Mouse (Mus musculus) kidney, adult 2 months (tissue): Measurements from ENCODE around the gene Pdlim3. TPM values are rescaled to one million over a fixed set of nuclear protein-coding genes. Genes with fewer than 3 reads are reported as not detected.

Experiments
- DNase-seq: peaks from one replicate; pipeline ENCODE4 v3.0.0; 2021
- H3K27ac ChIP-seq: fragments of 200-500 bp; 2 replicates; pipeline ENCODE4 v1.5.1; 2012; ENCODE audit warnings: low read depth, low read length, control low read depth, inconsistent platforms; ENCODE audit not compliant: insufficient read depth
- H3K27me3 ChIP-seq: fragments of 200-500 bp; replicated peaks from 2 replicates; pipeline ENCODE4 v1.6.1; 2012; ENCODE audit warnings: mild to moderate bottlenecking, moderate library complexity, low read length, inconsistent platforms; ENCODE audit not compliant: control insufficient read depth, insufficient read depth
- H3K36me3 ChIP-seq: fragments of 200-500 bp; 2 replicates; pipeline ENCODE4 v1.6.1; 2012; ENCODE audit warnings: mild to moderate bottlenecking, moderate library complexity, low read length, inconsistent platforms; ENCODE audit not compliant: control insufficient read depth, insufficient read depth
- H3K4me1 ChIP-seq: fragments of 200-500 bp; 2 replicates; pipeline ENCODE4 v1.6.1; 2011; ENCODE audit warnings: low read length; ENCODE audit not compliant: control insufficient read depth, insufficient read depth
- H3K4me3 ChIP-seq: fragments of 200-500 bp; 2 replicates; pipeline ENCODE4 v1.5.1; 2011; ENCODE audit warnings: mild to moderate bottlenecking, low read depth, low read length, control low read depth; ENCODE audit not compliant: insufficient read depth
- CTCF ChIP-seq: fragments of 200-500 bp; conservative IDR thresholded peaks from 2 replicates; pipeline ENCODE4 v1.5.1; 2011; ENCODE audit warnings: low read depth, mild to moderate bottlenecking, control low read depth, low read length, moderate library complexity, mixed read lengths; ENCODE audit not compliant: insufficient read depth, insufficient read length
- POLR2A ChIP-seq: fragments of 200-500 bp; IDR thresholded peaks from one replicate; pipeline ENCODE4 v1.6.1; 2011; ENCODE audit warnings: low read depth, low read length, control low read depth
- WGBS: fragments of 180-500 bp; shearing (Covaris S2); methylation state at CpG from one replicate; pipeline ENCODE4 v1.1.7; 2018; 5-methylcytosine and 5-hydroxymethylcytosine counted together
- polyA plus RNA-seq: library from polyadenylated mRNA; depleted of rRNA; stranded (reverse); fragments of >200 nt; gene quantifications from 2 replicates; pipeline ENCODE4 v1.2.3, GENCODE M21; 2012; rRNA removed

Gene Pdlim3
- polyA plus RNA-seq, 1 experiment = 10.5 TPM

GRCm38 (mm10) chr8:45918891-45919290 is 33.6 kb downstream of the Pdlim3 start:
- TF ChIP-seq CTCF (no peak), POLR2A (no peak)
- Histone ChIP-seq H3K4me1 (no peaks in the 10 kb centered on the region), H3K4me3 (no peak overlapping the region), H3K27ac (no peak overlapping the region), H3K36me3 (no peaks in the 10 kb centered on the region), H3K27me3 (no peaks in the 10 kb centered on the region)
- no peak for DNase-seq
- 84% methylated on average over 15 of the region's 15 CpGs for WGBS

GRCm38 (mm10) chr8:45920392-45920791 is 35.1 kb downstream of the Pdlim3 start:
- Histone ChIP-seq H3K36me3 (no peaks in the 10 kb centered on the region), H3K4me1 (no peaks in the 10 kb centered on the region), H3K27ac (no peak overlapping the region), H3K4me3 (no peak overlapping the region), H3K27me3 (no peaks in the 10 kb centered on the region)
- no peak for DNase-seq
- 82% methylated on average over 7 of the region's 7 CpGs for WGBS
- no peak for TF ChIP-seq POLR2A
- no peak for TF ChIP-seq CTCF

- no peaks in the 10 kb centered on the region for H3K27me3 ChIP-seq
- 94% methylated on average over 7 of the region's 7 CpGs for WGBS
- no peak overlapping the region for H3K27ac ChIP-seq
- no peaks in the 10 kb centered on the region for H3K4me1 ChIP-seq
- H3K4me3 ChIP-seq = no peak overlapping the region
- H3K36me3 ChIP-seq = no peaks in the 10 kb centered on the region
- no peak for TF ChIP-seq POLR2A
- no peak for DNase-seq
Observed at GRCm38 (mm10) chr8:45922116-45922515, 36.9 kb downstream of the Pdlim3 start.

- no peaks in the 10 kb centered on the region for H3K4me1 ChIP-seq
- H3K36me3 ChIP-seq = no peaks in the 10 kb centered on the region
- no peak within 1 kb of the TSS for H3K4me3 ChIP-seq
- no peaks in the 10 kb centered on the region for H3K27me3 ChIP-seq
- H3K27ac ChIP-seq = no peak within 1 kb of the TSS
- WGBS = 2% methylated on average over 23 of the region's 23 CpGs
- peak; percentile 92 for DNase-seq
- TF ChIP-seq POLR2A = no peak
- TF ChIP-seq CTCF = peak; percentile 99
Observed at GRCm38 (mm10) chr8:45934582-45935014, 49.3 kb downstream of the Pdlim3 start, which contains the start of gene Ccdc110. Ccdc110 (plus strand) TSS chr8:45934619.

GRCm38 (mm10) chr8:45936986-45937385 is 51.7 kb downstream of the Pdlim3 start:
- no peaks in the 10 kb centered on the region for H3K4me1 ChIP-seq
- no peak for TF ChIP-seq CTCF
- H3K27me3 ChIP-seq = no peaks in the 10 kb centered on the region
- H3K4me3 ChIP-seq = no peak overlapping the region
- no peak overlapping the region for H3K27ac ChIP-seq
- DNase-seq = no peak
- H3K36me3 ChIP-seq = no peaks in the 10 kb centered on the region
- WGBS = 89% methylated on average over 9 of the region's 9 CpGs

- H3K27ac ChIP-seq = no peak overlapping the region
- no peak overlapping the region for H3K4me3 ChIP-seq
- WGBS = 94% methylated on average over 4 of the region's 4 CpGs
- H3K36me3 ChIP-seq = no peaks in the 10 kb centered on the region
- H3K27me3 ChIP-seq = no peaks in the 10 kb centered on the region; the same call in 1 of the 2 replicates
- DNase-seq = no peak
- H3K4me1 ChIP-seq = no peaks in the 10 kb centered on the region
- TF ChIP-seq POLR2A (no peak), CTCF (no peak)
Observed at GRCm38 (mm10) chr8:45946283-45946682, 61.0 kb downstream of the Pdlim3 start.

- H3K27me3 ChIP-seq = no peaks in the 10 kb centered on the region
- DNase-seq = no peak
- WGBS = 38% methylated on average over 2 of the region's 2 CpGs
Observed at GRCm38 (mm10) chr8:45950622-45951021, 65.4 kb downstream of the Pdlim3 start.

More at GRCm38 (mm10) chr8:45950622-45951021, 65.4 kb downstream of the Pdlim3 start:
- Histone ChIP-seq H3K4me1 (no peaks in the 10 kb centered on the region), H3K4me3 (no peak overlapping the region), H3K27ac (no peak overlapping the region), H3K36me3 (no peaks in the 10 kb centered on the region)
- TF ChIP-seq CTCF (no peak), POLR2A (no peak)

Other genes starting within 250 kb of the Pdlim3 start
- not detected in 2 replicates for gene Ccdc110, start 49.2 kb downstream of the Pdlim3 start, polyA plus RNA-seq
- gene 1700029J07Rik, start 89.8 kb downstream of the Pdlim3 start, polyA plus RNA-seq = 1.2 and 1.3 TPM in 2 replicates
- gene Ufsp2, start 90.1 kb downstream of the Pdlim3 start, polyA plus RNA-seq = 22.9 and 29.2 TPM in 2 replicates
- 0.17 and 0.18 TPM in 2 replicates for gene Lrp2bp, start 113.8 kb downstream of the Pdlim3 start, polyA plus RNA-seq
- gene Ankrd37, start 120.2 kb downstream of the Pdlim3 start, polyA plus RNA-seq = 1.5 and 1.8 TPM in 2 replicates